Mouse (Mus musculus) limb, embryonic 14.5 days (tissue): ENCODE data around the gene Megf8. TPM values are rescaled to one million over a fixed set of nuclear protein-coding genes. Genes with fewer than 3 reads are reported as not detected.

Experiments used
- ATAC-seq: fragments of 200-750 bp; cut with Nextera tagmentation; 2 replicates; pipeline ENCODE4 v1.8.0; 2017; ENCODE audit warnings: low read depth, moderate number of reproducible peaks, moderate TSS enrichment; ENCODE audit not compliant: low FRiP score
- DNase-seq: peaks from one replicate; pipeline ENCODE4 v3.0.0-alpha.2; 2015; ENCODE audit warnings: low spot score
- H3K27ac ChIP-seq: fragments of 300-500 bp; sonication (generic); replicated peaks from 2 replicates; pipeline ENCODE4 v1.5.1; 2014; ENCODE audit warnings: low read depth, mild to moderate bottlenecking, low read length, moderate library complexity, mixed read lengths
- H3K27me3 ChIP-seq: fragments of 300-500 bp; sonication (generic); 2 replicates; pipeline ENCODE4 v1.6.1; 2014; ENCODE audit warnings: low read length, mixed read lengths; ENCODE audit not compliant: control insufficient read depth, insufficient read depth
- H3K36me3 ChIP-seq: fragments of 300-500 bp; sonication (generic); 2 replicates; pipeline ENCODE4 v1.6.1; 2014; ENCODE audit warnings: mild to moderate bottlenecking, low read length, moderate library complexity, mixed read lengths; ENCODE audit not compliant: control insufficient read depth, insufficient read depth
- H3K4me1 ChIP-seq: fragments of 300-500 bp; sonication (generic); 2 replicates; pipeline ENCODE4 v1.6.1; 2014; ENCODE audit warnings: antibody characterized with exemption, low read length, mixed read lengths; ENCODE audit not compliant: control insufficient read depth, insufficient read depth
- H3K4me2 ChIP-seq: fragments of 300-500 bp; sonication (generic); replicated peaks from 2 replicates; pipeline ENCODE4 v1.6.1; 2014; ENCODE audit warnings: low read depth, mild to moderate bottlenecking, low read length, moderate library complexity; ENCODE audit not compliant: severe bottlenecking
- H3K4me3 ChIP-seq: fragments of 300-500 bp; sonication (generic); replicated peaks from 2 replicates; pipeline ENCODE4 v1.5.1; 2014; ENCODE audit warnings: low read length
- H3K9ac ChIP-seq: fragments of 300-500 bp; sonication (generic); 2 replicates; pipeline ENCODE4 v1.6.1; 2014; ENCODE audit warnings: mild to moderate bottlenecking, low read depth, low read length, moderate library complexity; ENCODE audit not compliant: severe bottlenecking
- H3K9me3 ChIP-seq: fragments of 300-500 bp; sonication (generic); 2 replicates; pipeline ENCODE4 v1.6.1; 2016; ENCODE audit warnings: low read length; ENCODE audit not compliant: control insufficient read depth
- POLR2A ChIP-seq: fragments of 200-500 bp; IDR thresholded peaks from 2 replicates; pipeline ENCODE4 v1.8.0; 2012; ENCODE audit warnings: inconsistent platforms, mild to moderate bottlenecking, moderate library complexity, borderline replicate concordance; ENCODE audit not compliant: insufficient read depth, insufficient read length; ENCODE audit errors: extremely low read depth
- WGBS: fragments of 180-500 bp; shearing (Covaris S2); extraction: QIAGEN DNeasy Blood & Tissue Kit; methylation state at CpG from one replicate; pipeline ENCODE4 v1.1.7; 2014; 5-methylcytosine and 5-hydroxymethylcytosine counted together
- polyA plus RNA-seq, 2 experiments: library from polyadenylated mRNA; depleted of rRNA in 1 of 2; stranded (reverse) in 1 of 2; unstranded in 1 of 2; fragments of >200 nt; fragmentation: Nextera tagmentation in 1 of 2; extraction: Ambion mirVana in 1 of 2; gene quantifications; 2 replicates each; pipeline versions ENCODE4 v1.2.1 to v1.2.3; 2012 to 2014

Gene Megf8
- polyA plus RNA-seq, 2 experiments: 16.5 to 45.1 TPM

DNA sequence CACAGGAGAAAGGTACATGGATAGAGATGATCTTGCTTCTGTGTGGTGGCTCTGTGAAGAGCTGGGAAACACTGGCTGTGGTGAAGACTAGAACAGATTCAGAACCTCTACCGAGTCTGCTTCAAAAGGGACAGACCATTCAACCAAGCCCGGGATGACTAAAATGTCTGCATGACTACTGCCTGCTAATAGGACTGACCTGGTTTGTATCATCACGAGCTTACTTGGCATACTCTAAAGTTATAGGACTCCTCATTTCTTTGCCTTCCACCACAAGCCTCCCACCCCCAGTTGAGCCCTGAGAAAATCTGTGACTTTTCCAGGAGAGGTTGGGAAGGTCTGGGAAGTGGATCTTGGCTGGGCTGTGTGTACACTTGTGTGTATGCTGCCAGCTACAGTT, 94.9 kb downstream of the Megf8 start:
- no peak overlapping the region for H3K4me3 ChIP-seq
- H3K4me1 ChIP-seq: no peaks in the 10 kb centered on the region
- H3K27ac ChIP-seq: no peak overlapping the region
- TF ChIP-seq POLR2A: no peak
- no peak overlapping the region for H3K9ac ChIP-seq
- H3K4me2 ChIP-seq: no peak overlapping the region
- 86% methylated on average over 3 of the region's 3 CpGs for WGBS
- ATAC-seq (no peak), DNase-seq (no peak)
- H3K36me3 ChIP-seq: no peaks in the 10 kb centered on the region
- H3K27me3 ChIP-seq: no peaks in the 10 kb centered on the region
- H3K9me3 ChIP-seq: no peaks in the 10 kb centered on the region

DNA sequence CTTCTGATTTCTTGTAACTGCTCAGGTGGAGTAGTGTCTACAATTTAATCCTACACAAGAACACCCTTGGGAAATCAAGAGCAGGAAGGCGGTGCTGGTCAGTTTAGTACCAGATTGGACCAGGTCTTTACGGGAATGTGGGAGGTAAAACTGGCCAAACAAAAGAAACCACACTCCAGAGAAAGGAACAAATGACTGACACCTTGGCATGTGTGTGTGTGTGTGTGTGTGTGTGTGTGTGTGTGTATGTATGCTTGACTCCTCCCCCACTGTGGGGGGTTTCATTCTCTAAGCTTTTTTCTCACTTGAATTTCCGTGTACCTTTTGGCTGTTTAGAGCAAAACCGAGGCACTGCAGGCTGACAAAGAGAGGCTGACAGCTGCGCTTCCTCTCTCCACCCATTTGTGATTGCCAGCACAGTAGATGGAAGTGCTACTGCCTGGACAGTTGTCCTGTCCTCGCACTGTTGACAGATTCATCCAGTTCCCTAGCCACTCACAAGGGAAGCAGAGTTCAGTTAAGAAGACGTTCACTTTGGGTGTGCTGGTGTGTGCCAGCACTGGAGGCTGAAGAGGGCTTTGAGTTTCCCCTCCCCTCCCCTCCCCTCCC, 96.0 kb downstream of the Megf8 start, which contains the start of gene Cxcl17:
TSS of gene Cxcl17 (minus strand) at position 54 of the 609 bp plus-strand sequence.
- ATAC-seq: no peak
- DNase-seq: no peak

More for the DNA sequence above, 96.0 kb downstream of the Megf8 start, which contains the start of gene Cxcl17:
- no peak for TF ChIP-seq POLR2A
- Histone ChIP-seq H3K36me3 (no peaks in the 10 kb centered on the region), H3K4me3 (no peak within 1 kb of the TSS), H3K9ac (no peak within 1 kb of the TSS), H3K4me1 (no peaks in the 10 kb centered on the region), H3K9me3 (no peaks in the 10 kb centered on the region), H3K27me3 (no peaks in the 10 kb centered on the region), H3K4me2 (no peak within 1 kb of the TSS), H3K27ac (no peak within 1 kb of the TSS)
- 47% methylated on average over 7 of the region's 7 CpGs for WGBS

Other genes with a start within 250 kb of the Megf8 start
- gene Grik5, start 244.8 kb upstream of the Megf8 start, polyA plus RNA-seq (2012; rRNA removed): 84.9 and 128 TPM in 2 replicates
- 11.8 and 13.8 TPM in 2 replicates for gene Grik5, start 244.8 kb upstream of the Megf8 start, polyA plus RNA-seq (2014; fragmentation: Nextera tagmentation; extraction: Ambion mirVana)
- 33.3 and 45.7 TPM in 2 replicates for gene Zfp574, start 244.6 kb upstream of the Megf8 start, polyA plus RNA-seq (2012; rRNA removed)
- 28.0 and 30.8 TPM in 2 replicates for gene Zfp574, start 244.6 kb upstream of the Megf8 start, polyA plus RNA-seq (2014; fragmentation: Nextera tagmentation; extraction: Ambion mirVana)
- gene Pou2f2, start 137.4 kb upstream of the Megf8 start, polyA plus RNA-seq (2012; rRNA removed): 1.3 and 2.6 TPM in 2 replicates
- 0.55 and 1.9 TPM in 2 replicates for gene Pou2f2, start 137.4 kb upstream of the Megf8 start, polyA plus RNA-seq (2014; fragmentation: Nextera tagmentation; extraction: Ambion mirVana)
- gene Dedd2, start 96.5 kb upstream of the Megf8 start, polyA plus RNA-seq (2012; rRNA removed): 11.1 and 14.0 TPM in 2 replicates
- gene Dedd2, start 96.5 kb upstream of the Megf8 start, polyA plus RNA-seq (2014; fragmentation: Nextera tagmentation; extraction: Ambion mirVana): 9.0 and 9.4 TPM in 2 replicates
- 11.1 and 13.0 TPM in 2 replicates for gene Zfp526, start 95.7 kb upstream of the Megf8 start, polyA plus RNA-seq (2012; rRNA removed)
- 3.9 and 4.2 TPM in 2 replicates for gene Zfp526, start 95.7 kb upstream of the Megf8 start, polyA plus RNA-seq (2014; fragmentation: Nextera tagmentation; extraction: Ambion mirVana)
- 155 and 204 TPM in 2 replicates for gene Gsk3a, start 79.3 kb upstream of the Megf8 start, polyA plus RNA-seq (2012; rRNA removed)
- 16.3 and 18.8 TPM in 2 replicates for gene Gsk3a, start 79.3 kb upstream of the Megf8 start, polyA plus RNA-seq (2014; fragmentation: Nextera tagmentation; extraction: Ambion mirVana)
- 99.2 and 127 TPM in 2 replicates for gene Erf, start 66.4 kb upstream of the Megf8 start, polyA plus RNA-seq (2012; rRNA removed)
- 33.2 and 37.9 TPM in 2 replicates for gene Erf, start 66.4 kb upstream of the Megf8 start, polyA plus RNA-seq (2014; fragmentation: Nextera tagmentation; extraction: Ambion mirVana)
- 155 and 206 TPM in 2 replicates for gene Cic, start 49.5 kb upstream of the Megf8 start, polyA plus RNA-seq (2012; rRNA removed)
- 48.9 and 58.1 TPM in 2 replicates for gene Cic, start 49.5 kb upstream of the Megf8 start, polyA plus RNA-seq (2014; fragmentation: Nextera tagmentation; extraction: Ambion mirVana)
- 266 and 343 TPM in 2 replicates for gene Pafah1b3, start 19.2 kb upstream of the Megf8 start, polyA plus RNA-seq (2012; rRNA removed)
- 234 and 252 TPM in 2 replicates for gene Pafah1b3, start 19.2 kb upstream of the Megf8 start, polyA plus RNA-seq (2014; fragmentation: Nextera tagmentation; extraction: Ambion mirVana)
- gene Prr19, start 15.8 kb upstream of the Megf8 start, polyA plus RNA-seq (2012; rRNA removed): 0.99 and 1.1 TPM in 2 replicates
- gene Prr19, start 15.8 kb upstream of the Megf8 start, polyA plus RNA-seq (2014; fragmentation: Nextera tagmentation; extraction: Ambion mirVana): 0.44 and 0.53 TPM in 2 replicates
- 4.4 and 7.9 TPM in 2 replicates for gene Tmem145, start 11.1 kb upstream of the Megf8 start, polyA plus RNA-seq (2012; rRNA removed)
- 0.80 and 2.2 TPM in 2 replicates for gene Tmem145, start 11.1 kb upstream of the Megf8 start, polyA plus RNA-seq (2014; fragmentation: Nextera tagmentation; extraction: Ambion mirVana)
- gene Cnfn, start 52.6 kb downstream of the Megf8 start, polyA plus RNA-seq (2012; rRNA removed): 3.3 and 4.5 TPM in 2 replicates
- gene Cnfn, start 52.6 kb downstream of the Megf8 start, polyA plus RNA-seq (2014; fragmentation: Nextera tagmentation; extraction: Ambion mirVana): 16.7 and 31.8 TPM in 2 replicates
- gene Lipe, start 81.5 kb downstream of the Megf8 start, polyA plus RNA-seq (2012; rRNA removed): 10.4 and 17.0 TPM in 2 replicates
- gene Lipe, start 81.5 kb downstream of the Megf8 start, polyA plus RNA-seq (2014; fragmentation: Nextera tagmentation; extraction: Ambion mirVana): 3.5 and 4.1 TPM in 2 replicates
- not detected in 2 replicates for gene Cxcl17, start 95.7 kb downstream of the Megf8 start, polyA plus RNA-seq (2012; rRNA removed)
- gene Cxcl17, start 95.7 kb downstream of the Megf8 start, polyA plus RNA-seq (2014; fragmentation: Nextera tagmentation; extraction: Ambion mirVana): 0.28 TPM in 1 of 2 replicates, not detected in the other
- gene Ceacam1, start 160.4 kb downstream of the Megf8 start, polyA plus RNA-seq (2012; rRNA removed): 1.3 and 1.4 TPM in 2 replicates
- 0.93 and 1.3 TPM in 2 replicates for gene Ceacam1, start 160.4 kb downstream of the Megf8 start, polyA plus RNA-seq (2014; fragmentation: Nextera tagmentation; extraction: Ambion mirVana)
- 0.03 TPM in 1 of 2 replicates, not detected in the other for gene Ceacam2, start 222.7 kb downstream of the Megf8 start, polyA plus RNA-seq (2012; rRNA removed)
- not detected in 2 replicates for gene Ceacam2, start 222.7 kb downstream of the Megf8 start, polyA plus RNA-seq (2014; fragmentation: Nextera tagmentation; extraction: Ambion mirVana)